In genomic region chr8:93567086-93567485, GRCm38 (mm10) we compare ENCODE assay signal across 16 mouse cellular contexts. TPM values are rescaled to one million over a fixed set of nuclear protein-coding genes. Genes with fewer than 3 reads are reported as not detected.
A peak's percentile ranks its signal among the peaks of the same experiment; 100 is the strongest.
DNase-seq lines count a peak whose midpoint lies in the region; ATAC-seq and TF ChIP-seq lines count a peak whose summit lies in the region.
"Had no signal": no experiment of that assay in that cellular context is flagged by ENCODE, and none has a peak within 500 bp of the region (broad histone marks: within the 10 kb centered on the region; RNA-seq: fewer than 3 reads in every experiment).

No protein-coding gene starts in this region.

- no peak for TF ChIP-seq EP300 in stomach, postnatal 0 days (optimal IDR thresholded peaks at IDR 0.05)

- 0 out of 2 replicates have a peak, but pooled peaks cover 4% of the 10 kb centered on the region for H3K36me3 ChIP-seq in heart, embryonic 10.5 days
- H3K36me3 ChIP-seq in lung, embryonic 14.5 days (ENCODE audit: insufficient read depth): no peaks in the 10 kb centered on the region
- H3K36me3 ChIP-seq in forebrain, embryonic 16.5 days (ENCODE audit: control insufficient read depth, insufficient read depth): no peaks in the 10 kb centered on the region
- H3K36me3 ChIP-seq in stomach, postnatal 0 days (ENCODE audit: control insufficient read depth, insufficient read depth, low read length): no peaks in the 10 kb centered on the region
- H3K36me3 ChIP-seq: limb, embryonic 13.5 days had no signal

- no peaks in the 10 kb centered on the region for H3K27me3 ChIP-seq in heart, embryonic 10.5 days (ENCODE audit: insufficient read depth, poor library complexity, severe bottlenecking)
- H3K27me3 ChIP-seq in lung, embryonic 14.5 days (ENCODE audit: insufficient read depth, low read length): no peaks in the 10 kb centered on the region
- H3K27me3 ChIP-seq in forebrain, embryonic 16.5 days (replicated peaks; ENCODE audit: control insufficient read depth, insufficient read depth, low read length): no peaks in the 10 kb centered on the region
- H3K27me3 ChIP-seq in stomach, postnatal 0 days (ENCODE audit: control insufficient read depth, insufficient read depth, low read length): no peaks in the 10 kb centered on the region

- no peak overlapping the region for H3K4me3 ChIP-seq in heart, embryonic 10.5 days
- no peak overlapping the region for H3K4me3 ChIP-seq in lung, embryonic 14.5 days (ENCODE audit: low read depth, low read length)
- no peak overlapping the region for H3K4me3 ChIP-seq in forebrain, embryonic 16.5 days (replicated peaks; ENCODE audit: low read length)
- H3K4me3 ChIP-seq in stomach, postnatal 0 days (ENCODE audit: low read depth, low read length): no peak overlapping the region
- H3K4me3 ChIP-seq: limb, embryonic 13.5 days had no signal

- DNase-seq in heart, embryonic 10.5 days (ENCODE audit: low spot score): peak; percentile 60
- DNase-seq in heart, postnatal 10 days: no peak
- DNase-seq in lung, embryonic 14.5 days: peak; percentile 10
- no peak for DNase-seq in lung, postnatal 4 days
- DNase-seq in cerebellum, postnatal 14 days: peak; percentile 62 to 64
- no peak for DNase-seq in stomach, postnatal 0 days (ENCODE audit: low spot score)
- DNase-seq: adrenal gland, postnatal 14 days; heart, postnatal 36 days; kidney, adult 8-10 months; thymus, postnatal 4 days had no signal

- no peak overlapping the region for H3K27ac ChIP-seq in heart, embryonic 10.5 days
- H3K27ac ChIP-seq in lung, embryonic 14.5 days (ENCODE audit: low read depth): no peak overlapping the region
- peak overlapping the region; percentile 81 for H3K27ac ChIP-seq in forebrain, embryonic 16.5 days (ENCODE audit: low read length)
- H3K27ac ChIP-seq in stomach, postnatal 0 days (replicated peaks): no peak overlapping the region
- H3K27ac ChIP-seq: limb, embryonic 13.5 days had no signal

- TF ChIP-seq CTCF in lung, embryonic 14.5 days (IDR thresholded peaks at IDR 0.05; ENCODE audit: low read depth): no peak
- TF ChIP-seq CTCF in stomach, postnatal 0 days (IDR thresholded peaks at IDR 0.05; ENCODE audit: low read depth): no peak

- WGBS in heart, embryonic 10.5 days: 86% methylated on average over 9 of the region's 9 CpGs
- WGBS in lung, embryonic 14.5 days: 66% methylated on average over 9 of the region's 9 CpGs
- WGBS in forebrain, embryonic 16.5 days: 15% methylated on average over 9 of the region's 9 CpGs
- WGBS in stomach, postnatal 0 days: 70% methylated on average over 9 of the region's 9 CpGs

- no peak for ATAC-seq in lung, embryonic 14.5 days (ENCODE audit: insufficient read depth)
- ATAC-seq in forebrain, embryonic 16.5 days: peak; percentile 51
- ATAC-seq in erythroblast, adult 5-6 weeks (replicated peaks; ENCODE audit: low FRiP score, poor library complexity, severe bottlenecking): no peak
- no peak for ATAC-seq in stomach, postnatal 0 days (ENCODE audit: low FRiP score, low TSS enrichment)
- ATAC-seq: Patski had no signal

- peaks cover 26% of the 10 kb centered on the region for H3K4me1 ChIP-seq in heart, embryonic 10.5 days
- peaks cover 4% of the 10 kb centered on the region for H3K4me1 ChIP-seq in lung, embryonic 14.5 days (ENCODE audit: insufficient read depth)
- H3K4me1 ChIP-seq in forebrain, embryonic 16.5 days (replicated peaks; ENCODE audit: control insufficient read depth, insufficient read depth, low read length): peaks cover 52% of the 10 kb centered on the region
- no peaks in the 10 kb centered on the region for H3K4me1 ChIP-seq in stomach, postnatal 0 days (replicated peaks; ENCODE audit: control insufficient read depth, insufficient read depth)
- H3K4me1 ChIP-seq: limb, embryonic 13.5 days had no signal

- 0 out of 2 replicates have a peak, but pooled peaks cover 5% of the 10 kb centered on the region for H3K9me3 ChIP-seq in heart, embryonic 10.5 days
- 0 out of 2 replicates have a peak, but pooled peaks cover 6% of the 10 kb centered on the region for H3K9me3 ChIP-seq in lung, embryonic 14.5 days (ENCODE audit: low read depth, low read length)
- H3K9me3 ChIP-seq in forebrain, embryonic 16.5 days (ENCODE audit: control insufficient read depth, low read length): no peaks in the 10 kb centered on the region
- no peaks in the 10 kb centered on the region for H3K9me3 ChIP-seq in stomach, postnatal 0 days (ENCODE audit: control insufficient read depth, low read length)

- H3K4me2 ChIP-seq in lung, embryonic 14.5 days: no peak overlapping the region
- peak overlapping the region; percentile 8; the same call in 1 of the 2 replicates for H3K4me2 ChIP-seq in forebrain, embryonic 16.5 days (ENCODE audit: low read length)
- H3K4me2 ChIP-seq in stomach, postnatal 0 days (replicated peaks; ENCODE audit: low read depth): no peak overlapping the region
- H3K4me2 ChIP-seq: limb, embryonic 13.5 days had no signal

- intact Hi-C loops in heart, postnatal 10 days (cut with DNase I): no loop called here

- no peak overlapping the region for H3K9ac ChIP-seq in lung, embryonic 14.5 days
- no peak overlapping the region for H3K9ac ChIP-seq in forebrain, embryonic 16.5 days (replicated peaks; ENCODE audit: low read depth, low read length)
- no peak overlapping the region for H3K9ac ChIP-seq in stomach, postnatal 0 days (ENCODE audit: low read length)
- H3K9ac ChIP-seq: limb, embryonic 13.5 days had no signal

RNA-seq across cellular contexts. Expression of gene Ces5a, which starts 31.5 kb away (rescaled TPM):
- not detected in 2 replicates for polyA plus RNA-seq in heart, embryonic 10.5 days (2016; fragmentation: Nextera tagmentation; extraction: Ambion mirVana)
- not detected for total RNA-seq in heart, postnatal 10 days (2021)
- not detected in 2 replicates for polyA plus RNA-seq in lung, embryonic 14.5 days (2014; fragmentation: Nextera tagmentation; extraction: Ambion mirVana)
- polyA plus RNA-seq in forebrain, embryonic 16.5 days (2015; fragmentation: Nextera tagmentation; extraction: Ambion mirVana): 0.75 and 0.88 TPM in 2 replicates
- not detected in 2 replicates for total RNA-seq in erythroblast, adult 5-6 weeks (2015; ENCODE audit: low replicate concordance)
- 0.26 TPM in 1 of 2 replicates, not detected in the other for total RNA-seq in erythroblast, adult 5-6 weeks (2017; ENCODE audit: low replicate concordance)
- 0.41 and 0.50 TPM in 2 replicates for polyA plus RNA-seq in stomach, postnatal 0 days (2015; fragmentation: Nextera tagmentation; extraction: Ambion mirVana)
- total RNA-seq: adrenal gland, postnatal 14 days; common myeloid progenitor, adult 5-6 weeks; granulocyte monocyte progenitor cell, adult 5-6 weeks had no signal
- polyA plus RNA-seq: limb, embryonic 13.5 days; Patski had no signal

Comparison
In these comparisons a context has a peak if more than half of its experiments do, and no peak if none do; other contexts are left out.
1. DNase-seq: peak in heart, embryonic 10.5 days (single experiment), lung, embryonic 14.5 days (single experiment) and cerebellum, postnatal 14 days (2 of 2); none in heart, postnatal 10 days (0 of 2), lung, postnatal 4 days (0 of 2) and stomach, postnatal 0 days (single experiment).